Mouse (Mus musculus) CH12.LX (cell line): ENCODE data around the gene Por. TPM values are rescaled to one million over a fixed set of nuclear protein-coding genes. Genes with fewer than 3 reads are reported as not detected.

ENCODE experiments used
- DNase-seq: peaks from one replicate; pipeline ENCODE4 v3.0.0-alpha.2; 2013; ENCODE audit errors: extremely low read depth
- H3K27ac ChIP-seq: 2 replicates; pipeline ENCODE4 v1.5.1; 2012; ENCODE audit warnings: low read depth, mild to moderate bottlenecking, control low read depth, moderate library complexity; ENCODE audit not compliant: insufficient read depth
- H3K27me3 ChIP-seq: replicated peaks from 2 replicates; pipeline ENCODE3; 2012; ENCODE audit warnings: inconsistent platforms
- H3K36me3 ChIP-seq, 2 experiments: replicated peaks in 1 of 2; 2 replicates each; pipeline versions ENCODE3 to v1.6.1; 2012; ENCODE audit warnings: inconsistent platforms in 1 of 2, low read length in 1 of 2, mild to moderate bottlenecking in 1 of 2, mixed read lengths in 1 of 2, moderate library complexity in 1 of 2; ENCODE audit not compliant: control insufficient read depth in 1 of 2, insufficient read depth in 1 of 2
- H3K4me1 ChIP-seq, 2 experiments: 2 replicates each; pipeline ENCODE4 v1.6.1; 2012; ENCODE audit warnings: inconsistent platforms in 1 of 2, moderate library complexity in 1 of 2; ENCODE audit not compliant: insufficient read depth in 2 of 2, control insufficient read depth in 1 of 2
- H3K4me2 ChIP-seq: 2 replicates; pipeline ENCODE4 v1.6.1; 2012; ENCODE audit warnings: low read depth, mild to moderate bottlenecking, control low read depth; ENCODE audit not compliant: poor library complexity, insufficient read depth, severe bottlenecking
- H3K4me3 ChIP-seq, 3 experiments: fragments of 150-350 bp in 1 of 3; sonication (generic) in 1 of 3; replicated peaks in 1 of 3; 2 replicates each; pipeline versions ENCODE3 to v1.5.1; 2011 to 2012; ENCODE audit warnings: low read depth in 2 of 3, low read length in 2 of 3, mild to moderate bottlenecking in 2 of 3, moderate library complexity in 2 of 3, control low read depth in 1 of 3, improper control_type of control experiment in 1 of 3, inconsistent platforms in 1 of 3, mixed read lengths in 1 of 3; ENCODE audit not compliant: poor library complexity in 1 of 3
- H3K79me2 ChIP-seq: replicated peaks from 2 replicates; pipeline ENCODE4 v1.6.1; 2012; ENCODE audit warnings: mild to moderate bottlenecking, moderate library complexity; ENCODE audit not compliant: control insufficient read depth, poor library complexity, insufficient read depth, severe bottlenecking; ENCODE audit errors: extremely low read depth
- H3K9ac ChIP-seq: 2 replicates; pipeline ENCODE4 v1.6.1; 2012; ENCODE audit warnings: low read depth, mild to moderate bottlenecking, control low read depth, moderate library complexity; ENCODE audit not compliant: insufficient read depth
- H3K9me3 ChIP-seq: replicated peaks from 2 replicates; pipeline ENCODE3; 2012; ENCODE audit warnings: low read length, inconsistent platforms, mixed read lengths
- CHD1 ChIP-seq: IDR thresholded peaks from 2 replicates; pipeline ENCODE4 v1.6.1; 2012; ENCODE audit warnings: low read depth, low read length, improper control_type of control experiment, inconsistent platforms
- ELF1 ChIP-seq: IDR thresholded peaks from 2 replicates; pipeline ENCODE4 v1.6.1; 2014; ENCODE audit warnings: low read depth, mild to moderate bottlenecking, inconsistent platforms, low read length, improper control_type of control experiment
- EP300 ChIP-seq: IDR thresholded peaks from 2 replicates; pipeline ENCODE4 v1.6.1; 2011; ENCODE audit warnings: low read length, improper control_type of control experiment
- ETS1 ChIP-seq: conservative IDR thresholded peaks from 2 replicates; pipeline ENCODE4 v1.6.1; 2012; ENCODE audit warnings: low read depth, mild to moderate bottlenecking, inconsistent platforms, low read length, improper control_type of control experiment, moderate library complexity
- GABPA ChIP-seq: IDR thresholded peaks from 2 replicates; pipeline ENCODE4 v1.6.1; 2012; ENCODE audit warnings: low read depth, low read length, improper control_type of control experiment, inconsistent platforms; ENCODE audit not compliant: insufficient replicate concordance
- HCFC1 ChIP-seq: IDR thresholded peaks from 2 replicates; pipeline ENCODE4 v1.6.1; 2012; ENCODE audit warnings: low read depth, mild to moderate bottlenecking, inconsistent platforms, low read length, improper control_type of control experiment
- IRF4 ChIP-seq: IDR thresholded peaks from 2 replicates; pipeline ENCODE4 v1.6.1; 2014; ENCODE audit warnings: low read depth, mild to moderate bottlenecking, inconsistent platforms, low read length, improper control_type of control experiment
- JUN ChIP-seq: IDR thresholded peaks from 2 replicates; pipeline ENCODE4 v1.6.1; 2011; ENCODE audit warnings: low read depth, mild to moderate bottlenecking, low read length, improper control_type of control experiment, moderate library complexity; ENCODE audit not compliant: insufficient read depth
- JUND ChIP-seq: conservative IDR thresholded peaks from 2 replicates; pipeline ENCODE4 v1.6.1; 2011; ENCODE audit warnings: low read depth, low read length, improper control_type of control experiment
- MAFK ChIP-seq: IDR thresholded peaks from 2 replicates; pipeline ENCODE4 v1.6.1; 2011; ENCODE audit warnings: low read length, improper control_type of control experiment; ENCODE audit not compliant: insufficient replicate concordance
- MAZ ChIP-seq: IDR thresholded peaks from 2 replicates; pipeline ENCODE4 v1.6.1; 2012; ENCODE audit warnings: low read depth, mild to moderate bottlenecking, inconsistent platforms, low read length, improper control_type of control experiment, moderate library complexity
- MEF2A ChIP-seq: IDR thresholded peaks from 2 replicates; pipeline ENCODE4 v1.6.1; 2014; ENCODE audit warnings: low read depth, mild to moderate bottlenecking, inconsistent platforms, low read length, improper control_type of control experiment, borderline replicate concordance
- NRF1 ChIP-seq: IDR thresholded peaks from 2 replicates; pipeline ENCODE4 v1.6.1; 2014; ENCODE audit warnings: low read depth, mild to moderate bottlenecking, inconsistent platforms, low read length, improper control_type of control experiment, moderate library complexity
- POLR2AphosphoS2 ChIP-seq: IDR thresholded peaks from 2 replicates; pipeline ENCODE4 v1.6.1; 2011; ENCODE audit warnings: low read depth, low read length, improper control_type of control experiment
- RAD21 ChIP-seq: IDR thresholded peaks from 2 replicates; pipeline ENCODE4 v1.6.1; 2011; ENCODE audit warnings: low read depth, mild to moderate bottlenecking, low read length, improper control_type of control experiment, moderate library complexity
- SIN3A ChIP-seq: IDR thresholded peaks from 2 replicates; pipeline ENCODE4 v1.6.1; 2012; ENCODE audit warnings: low read length, improper control_type of control experiment, inconsistent platforms
- TBP ChIP-seq: conservative IDR thresholded peaks from 2 replicates; pipeline ENCODE4 v1.6.1; 2011; ENCODE audit warnings: low read depth, low read length, improper control_type of control experiment
- TCF12 ChIP-seq: IDR thresholded peaks from 2 replicates; pipeline ENCODE4 v1.6.1; 2014; ENCODE audit warnings: low read depth, mild to moderate bottlenecking, inconsistent platforms, low read length, improper control_type of control experiment
- UBTF ChIP-seq: IDR thresholded peaks from 2 replicates; pipeline ENCODE4 v1.6.1; 2012; ENCODE audit warnings: low read depth, mild to moderate bottlenecking, inconsistent platforms, low read length, improper control_type of control experiment, moderate library complexity
- USF2 ChIP-seq: conservative IDR thresholded peaks from 2 replicates; pipeline ENCODE4 v1.6.1; 2011; ENCODE audit warnings: low read depth, low read length, improper control_type of control experiment
- ZC3H11A ChIP-seq: IDR thresholded peaks from 2 replicates; pipeline ENCODE4 v1.6.1; 2012; ENCODE audit warnings: low read depth, mild to moderate bottlenecking, inconsistent platforms, low read length, improper control_type of control experiment
- ZNF384 ChIP-seq: IDR thresholded peaks from 2 replicates; pipeline ENCODE4 v1.6.1; 2012; ENCODE audit warnings: low read depth, low read length, improper control_type of control experiment, inconsistent platforms
- dilution Hi-C: fragments of 300-500 bp; cut with MboI; formaldehyde crosslinking; loops from 2 replicates; pipeline ENCODE4 v1.14.3; 2020; ENCODE audit warnings: low sequenced_read_pairs; ENCODE audit not compliant: extremely low pct_unique_long_range_greater_than_20kb, extremely low pct_ligation_motif_present
- in situ Hi-C: fragments of 300-500 bp; cut with MboI; formaldehyde crosslinking; loops from 3 replicates; pipeline ENCODE4 v1.14.3; 2019; ENCODE audit warnings: low sequenced_read_pairs, low pct_ligation_motif_present, low pct_unique_long_range_greater_than_20kb, mixed read lengths
- polyA plus RNA-seq: library from polyadenylated mRNA; unstranded; fragments of >175 nt; gene quantifications from 2 replicates; pipeline ENCODE4 v1.2.1, GENCODE M21; 2012; ENCODE audit warnings: low read depth; ENCODE audit not compliant: insufficient read length
- total RNA-seq, 2 experiments: library from RNA; depleted of rRNA; stranded (reverse); fragments of 300-350 nt in 1 of 2; fragments of >200 nt in 1 of 2; gene quantifications; 2 replicates each; pipeline ENCODE4 v1.2.3; 2012 to 2014

Gene Por
- total and polyA plus RNA-seq, 3 experiments = 17.3 to 56.8 (median 41.2) TPM

DNA sequence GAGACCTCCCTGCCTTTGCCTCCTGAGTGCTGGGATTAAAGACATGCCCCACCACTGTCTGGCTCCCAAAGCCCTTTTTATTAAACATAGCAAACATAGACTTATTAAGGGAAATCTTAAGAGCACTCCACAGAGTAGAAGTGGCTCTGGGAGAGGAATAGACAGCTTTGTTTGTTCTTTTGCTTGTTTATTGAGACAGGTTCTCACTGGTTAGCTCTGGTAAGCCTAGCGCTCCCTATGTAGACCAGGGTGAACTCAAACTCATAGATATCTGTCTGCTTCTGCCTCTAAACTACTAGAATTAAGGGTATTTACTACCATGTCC, 20.6 kb upstream of the Por start:
- Histone ChIP-seq H3K36me3 (peaks cover 0 to 2% of the 10 kb centered on the region in 2 experiments), H3K27me3 (no peaks in the 10 kb centered on the region), H3K9ac (no peak overlapping the region), H3K4me2 (no peak overlapping the region), H3K79me2 (no peaks in the 10 kb centered on the region), H3K4me1 (peaks cover 3 to 17% of the 10 kb centered on the region in 2 experiments; a peak in 2 of 4 replicates), H3K27ac (no peak overlapping the region), H3K4me3 (no peak overlapping the region), H3K9me3 (no peaks in the 10 kb centered on the region)
- no peak for TF ChIP-seq JUND
- TF ChIP-seq NRF1 = no peak
- TF ChIP-seq SIN3A = no peak
- no peak for TF ChIP-seq POLR2AphosphoS2
- TF ChIP-seq ZNF384 = no peak
- no peak for TF ChIP-seq ELF1
- TF ChIP-seq TCF12 = no peak
- no peak for TF ChIP-seq ZC3H11A
- TF ChIP-seq MAZ = no peak
- no peak for TF ChIP-seq IRF4
- TF ChIP-seq CHD1 = no peak
- TF ChIP-seq MAFK = no peak
- TF ChIP-seq TBP = no peak
- TF ChIP-seq USF2 = no peak
- no peak for TF ChIP-seq EP300
- no peak for TF ChIP-seq GABPA
- no peak for TF ChIP-seq ETS1
- no peak for TF ChIP-seq UBTF
- no peak for TF ChIP-seq RAD21
- TF ChIP-seq HCFC1 = no peak
- DNase-seq = no peak
- dilution Hi-C loops = no loop called here
- in situ Hi-C loops = no loop called here

DNA sequence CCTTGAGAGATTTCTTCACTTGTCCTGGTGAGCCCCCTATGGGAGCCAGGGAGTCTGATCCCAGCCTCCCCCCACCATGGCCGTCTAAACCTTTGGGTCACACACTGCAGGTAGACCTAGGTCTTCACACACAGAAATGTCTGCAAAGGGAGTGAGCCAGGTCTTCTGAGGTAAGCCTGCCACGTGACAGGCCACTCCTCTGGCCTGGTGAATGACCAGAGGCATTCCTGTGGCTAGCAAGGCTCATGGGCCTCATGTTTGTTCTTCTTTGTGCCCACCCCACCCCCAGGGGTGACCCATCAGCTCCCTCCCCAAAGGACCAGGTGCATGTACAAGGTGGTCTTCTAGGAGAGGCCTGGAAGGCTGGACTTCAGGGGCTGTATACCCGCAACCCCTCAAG, 18.3 kb upstream of the Por start:
- in situ Hi-C loops = no loop called here
- Histone ChIP-seq H3K9me3 (no peaks in the 10 kb centered on the region), H3K27me3 (no peaks in the 10 kb centered on the region), H3K79me2 (no peaks in the 10 kb centered on the region), H3K4me3 (no peak overlapping the region), H3K27ac (no peak overlapping the region), H3K4me1 (peaks cover 3 to 17% of the 10 kb centered on the region in 2 experiments; a peak in 2 of 4 replicates), H3K36me3 (no peaks in the 10 kb centered on the region), H3K4me2 (no peak overlapping the region), H3K9ac (no peak overlapping the region)
- dilution Hi-C loops = no loop called here
- no peak for TF ChIP-seq ZNF384
- TF ChIP-seq MAFK = no peak
- no peak for TF ChIP-seq JUND
- no peak for TF ChIP-seq HCFC1
- no peak for TF ChIP-seq JUN
- no peak for TF ChIP-seq MEF2A
- DNase-seq = no peak
